Mouse (Mus musculus): ENCODE measurements at regions not wholly inside any gene's neighbourhood (a gene's known extent, or its start where the extent isn't known, plus 50 kb on each side); places are given as distances from the start of the nearest gene placed in this dataset.

GRCm38 (mm10) chr13:83055865-83056264 lies 448.0 kb upstream of the Mef2c start:
- no peaks in the 10 kb centered on the region for H3K27me3 ChIP-seq (replicated peaks)
- H3K9me3 ChIP-seq (replicated peaks; ENCODE audit: low read length), result no peaks in the 10 kb centered on the region
- dilution Hi-C loops (cut with MboI; ENCODE audit: extremely low pct_ligation_motif_present, extremely low pct_unique_long_range_greater_than_20kb, low sequenced_read_pairs), result no loop called here
- peaks cover 8 to 24% of the 10 kb centered on the region in 2 experiments; a peak in 3 of 4 replicates for H3K4me1 ChIP-seq (ENCODE audit: control insufficient read depth in 1 of 2, insufficient read depth in 2 of 2)
- in situ Hi-C loops (cut with MboI; ENCODE audit: low pct_ligation_motif_present, low pct_unique_long_range_greater_than_20kb, low sequenced_read_pairs), result no loop called here
- H3K9ac ChIP-seq (ENCODE audit: insufficient read depth, low read depth), result peak overlapping the region; percentile 66
- DNase-seq (ENCODE audit: extremely low read depth), result peak; percentile 24
- H3K36me3 ChIP-seq (replicated peaks in 1 of 2; ENCODE audit: control insufficient read depth in 1 of 2, insufficient read depth in 1 of 2, low read length in 1 of 2), result no peaks in the 10 kb centered on the region
- peak overlapping the region; percentile 64; the same call in 1 of the 2 replicates for H3K27ac ChIP-seq (ENCODE audit: insufficient read depth, low read depth)
- no peak overlapping the region for H3K4me3 ChIP-seq (replicated peaks in 1 of 3; ENCODE audit: low read depth in 2 of 3, low read length in 2 of 3, poor library complexity in 1 of 3)
- no peak for TF ChIP-seq PAX5 (IDR thresholded peaks at IDR 0.05; ENCODE audit: low read length)
- TF ChIP-seq RCOR1 (conservative IDR thresholded peaks at IDR 0.05; ENCODE audit: low read depth, low read length), result no peak
- peak overlapping the region; percentile 66; the same call in 1 of the 2 replicates for H3K4me2 ChIP-seq (ENCODE audit: insufficient read depth, low read depth, poor library complexity, severe bottlenecking)
- no peaks in the 10 kb centered on the region for H3K79me2 ChIP-seq (replicated peaks; ENCODE audit: control insufficient read depth, extremely low read depth, insufficient read depth, poor library complexity, severe bottlenecking)

GRCm38 (mm10) chr13:83056415-83056814 lies 447.4 kb upstream of the Mef2c start:
- no peaks in the 10 kb centered on the region for H3K36me3 ChIP-seq (replicated peaks in 1 of 2; ENCODE audit: control insufficient read depth in 1 of 2, insufficient read depth in 1 of 2, low read length in 1 of 2)
- dilution Hi-C loops (cut with MboI; ENCODE audit: extremely low pct_ligation_motif_present, extremely low pct_unique_long_range_greater_than_20kb, low sequenced_read_pairs), result no loop called here
- H3K9me3 ChIP-seq (replicated peaks; ENCODE audit: low read length), result no peaks in the 10 kb centered on the region
- DNase-seq (ENCODE audit: extremely low read depth), result peak; percentile 80
- H3K9ac ChIP-seq (ENCODE audit: insufficient read depth, low read depth), result peak overlapping the region; percentile 66
- peak overlapping the region; percentile 66 for H3K4me2 ChIP-seq (ENCODE audit: insufficient read depth, low read depth, poor library complexity, severe bottlenecking)
- H3K27me3 ChIP-seq (replicated peaks), result no peaks in the 10 kb centered on the region
- peak overlapping the region; percentile 64 for H3K27ac ChIP-seq (ENCODE audit: insufficient read depth, low read depth)
- H3K79me2 ChIP-seq (replicated peaks; ENCODE audit: control insufficient read depth, extremely low read depth, insufficient read depth, poor library complexity, severe bottlenecking), result no peaks in the 10 kb centered on the region
- in situ Hi-C loops (cut with MboI; ENCODE audit: low pct_ligation_motif_present, low pct_unique_long_range_greater_than_20kb, low sequenced_read_pairs), result no loop called here
- no peak overlapping the region for H3K4me3 ChIP-seq (replicated peaks in 1 of 3; ENCODE audit: low read depth in 2 of 3, low read length in 2 of 3, poor library complexity in 1 of 3)
- H3K4me1 ChIP-seq (ENCODE audit: control insufficient read depth in 1 of 2, insufficient read depth in 2 of 2), result peaks cover 8 to 24% of the 10 kb centered on the region in 2 experiments; a peak in 3 of 4 replicates
- TF ChIP-seq ZNF384 (IDR thresholded peaks at IDR 0.05; ENCODE audit: low read depth, low read length) (no peak), RCOR1 (conservative IDR thresholded peaks at IDR 0.05; ENCODE audit: low read depth, low read length) (peak; percentile 79; the same call in 1 of the 2 replicates), MAFK (IDR thresholded peaks at IDR 0.05; ENCODE audit: insufficient replicate concordance, low read length) (no peak), ZMIZ1 (IDR thresholded peaks at IDR 0.05; ENCODE audit: low read depth, low read length) (no peak), JUND (conservative IDR thresholded peaks at IDR 0.05; ENCODE audit: low read depth, low read length) (peak; percentile 77), BHLHE40 (IDR thresholded peaks at IDR 0.05; ENCODE audit: low read depth, low read length) (peak; percentile 62), EP300 (IDR thresholded peaks at IDR 0.05; ENCODE audit: low read length) (peak; percentile 93), HCFC1 (IDR thresholded peaks at IDR 0.05; ENCODE audit: low read depth, low read length) (no peak; the same call in 1 of the 2 replicates), MEF2A (IDR thresholded peaks at IDR 0.05; ENCODE audit: borderline replicate concordance, low read depth, low read length) (peak; percentile 92), KAT2A (IDR thresholded peaks at IDR 0.05; ENCODE audit: insufficient replicate concordance, low read length) (no peak), MAZ (IDR thresholded peaks at IDR 0.05; ENCODE audit: low read depth, low read length) (no peak), MAX (IDR thresholded peaks at IDR 0.05; ENCODE audit: low read length) (peak; percentile 41), NELFE (IDR thresholded peaks at IDR 0.05; ENCODE audit: low read depth, low read length) (peak; percentile 17; the same call in 1 of the 2 replicates), E2F4 (IDR thresholded peaks at IDR 0.05; ENCODE audit: insufficient replicate concordance, low read depth, low read length) (no peak), MYC (IDR thresholded peaks at IDR 0.05; ENCODE audit: low read depth, low read length) (peak; percentile 75), USF1 (IDR thresholded peaks at IDR 0.05; ENCODE audit: low read depth, low read length) (no peak), CHD1 (IDR thresholded peaks at IDR 0.05; ENCODE audit: low read depth, low read length) (0 out of 2 replicates have a peak, but pooled peaks have one; percentile 86), RAD21 (IDR thresholded peaks at IDR 0.05; ENCODE audit: low read depth, low read length) (peak; percentile 1), SIN3A (IDR thresholded peaks at IDR 0.05; ENCODE audit: low read length) (no peak), PAX5 (IDR thresholded peaks at IDR 0.05; ENCODE audit: low read length) (no peak), JUN (IDR thresholded peaks at IDR 0.05; ENCODE audit: insufficient read depth, low read depth, low read length) (peak; percentile 72), NRF1 (IDR thresholded peaks at IDR 0.05; ENCODE audit: low read depth, low read length) (no peak), ETS1 (conservative IDR thresholded peaks at IDR 0.05; ENCODE audit: low read depth, low read length) (peak; percentile 56; the same call in 1 of the 2 replicates), TCF12 (IDR thresholded peaks at IDR 0.05; ENCODE audit: low read depth, low read length) (peak; percentile 80; the same call in 1 of the 2 replicates), CHD2 (IDR thresholded peaks at IDR 0.05; ENCODE audit: low read length) (0 out of 2 replicates have a peak, but pooled peaks have one; percentile 49), GABPA (IDR thresholded peaks at IDR 0.05; ENCODE audit: insufficient replicate concordance, low read depth, low read length) (no peak), CTCF (conservative IDR thresholded peaks at IDR 0.05 in 1 of 2, IDR thresholded peaks at IDR 0.05 in 1 of 2; ENCODE audit: low read depth in 2 of 2, low read length in 2 of 2) (no peak), IRF4 (IDR thresholded peaks at IDR 0.05; ENCODE audit: low read depth, low read length) (peak; percentile 71; the same call in 1 of the 2 replicates), ELF1 (IDR thresholded peaks at IDR 0.05; ENCODE audit: low read depth, low read length) (no peak), POLR2AphosphoS2 (IDR thresholded peaks at IDR 0.05; ENCODE audit: low read depth, low read length) (no peak), SMC3 (IDR thresholded peaks at IDR 0.05; ENCODE audit: low read depth, low read length) (0 out of 2 replicates have a peak, but pooled peaks have one; percentile 1), ZKSCAN1 (IDR thresholded peaks at IDR 0.05; ENCODE audit: borderline replicate concordance, low read depth, low read length) (no peak)
